Mouse (Mus musculus) urinary bladder, postnatal 25 days (tissue): ENCODE data around the gene Surf1.

Experiments used
- DNase-seq: peaks from one replicate; pipeline ENCODE4 v3.0.0; 2022; ENCODE audit warnings: low spot score

The Surf1 gene

GRCm38 (mm10) chr2:26921784-26922183 is 5.5 kb upstream of the Surf1 start:
- DNase-seq, result no peak

- DNase-seq, result no peak
Measured at GRCm38 (mm10) chr2:26920190-26920855, 4.0 kb upstream of the Surf1 start.

GRCm38 (mm10) chr2:26919684-26920083 is 3.4 kb upstream of the Surf1 start:
- DNase-seq, result no peak

- no peak for DNase-seq
Measured at GRCm38 (mm10) chr2:26916738-26917137, 408 bp upstream of the Surf1 start.

GRCm38 (mm10) chr2:26914148-26914941 is 2.0 kb downstream of the Surf1 start:
- no peak for DNase-seq

- no peak for DNase-seq
Measured at GRCm38 (mm10) chr2:26913416-26914147, 2.7 kb downstream of the Surf1 start.

GRCm38 (mm10) chr2:26912253-26912770 is 4.0 kb downstream of the Surf1 start:
- DNase-seq, result no peak

- peak; percentile 51 for DNase-seq
Measured at GRCm38 (mm10) chr2:26910994-26911765, 5.2 kb downstream of the Surf1 start.

GRCm38 (mm10) chr2:26910124-26910993 is 6.0 kb downstream of the Surf1 start, which contains the start of the genes Med22 and Rpl7a:
Gene Med22 (minus strand): TSS chr2:26910677.
Gene Rpl7a (plus strand): TSS chr2:26910764.
- DNase-seq, result peak; percentile 100

GRCm38 (mm10) chr2:26909387-26909784 is 6.9 kb downstream of the Surf1 start:
- no peak for DNase-seq

GRCm38 (mm10) chr2:26908710-26909386 is 7.5 kb downstream of the Surf1 start:
- DNase-seq, result no peak

GRCm38 (mm10) chr2:26907109-26907508 is 9.2 kb downstream of the Surf1 start:
- no peak for DNase-seq

- no peak for DNase-seq
Measured at GRCm38 (mm10) chr2:26906431-26906830, 9.9 kb downstream of the Surf1 start.

- no peak for DNase-seq
Measured at GRCm38 (mm10) chr2:26905936-26906335, 10.4 kb downstream of the Surf1 start.

- no peak for DNase-seq
Measured at GRCm38 (mm10) chr2:26903311-26903710, 13.0 kb downstream of the Surf1 start.

GRCm38 (mm10) chr2:26902467-26903220 is 13.7 kb downstream of the Surf1 start, which contains the start of gene Surf6:
Gene Surf6 (minus strand): TSS chr2:26902879.
- DNase-seq, result peak; percentile 86

- DNase-seq, result no peak
Measured at GRCm38 (mm10) chr2:26901834-26902400, 14.4 kb downstream of the Surf1 start.

- no peak for DNase-seq
Measured at GRCm38 (mm10) chr2:26900731-26901130, 15.6 kb downstream of the Surf1 start.

GRCm38 (mm10) chr2:26895898-26896297 is 20.4 kb downstream of the Surf1 start:
- DNase-seq, result no peak
